Mouse (Mus musculus) G1E (cell line): ENCODE results near the gene Klhl2. TPM values are rescaled to one million over a fixed set of nuclear protein-coding genes. Genes with fewer than 3 reads are reported as not detected.

Source experiments
- ATAC-seq: 2 replicates; pipeline ENCODE4 v1.8.0; 2016; ENCODE audit warnings: mild to moderate bottlenecking; ENCODE audit not compliant: insufficient number of reproducible peaks, poor library complexity, low FRiP score, severe bottlenecking; ENCODE audit errors: extremely low read depth
- DNase-seq: peaks from one replicate; pipeline ENCODE4 v3.0.0; 2012; ENCODE audit warnings: low spot score
- H3K27me3 ChIP-seq: 2 replicates; pipeline ENCODE4 v1.6.1; 2012; ENCODE audit warnings: mild to moderate bottlenecking, low read length, inconsistent platforms; ENCODE audit not compliant: insufficient read depth
- H3K36me3 ChIP-seq: replicated peaks from 2 replicates; pipeline ENCODE3; 2012; ENCODE audit warnings: mild to moderate bottlenecking, inconsistent platforms
- H3K4me1 ChIP-seq: 2 replicates; pipeline ENCODE4 v1.6.1; 2012; ENCODE audit warnings: low read depth, low read length, inconsistent platforms, mixed read lengths; ENCODE audit not compliant: insufficient read depth
- H3K4me3 ChIP-seq: 2 replicates; pipeline ENCODE4 v1.5.1; 2012; ENCODE audit warnings: low read depth, mild to moderate bottlenecking, inconsistent platforms, low read length, moderate library complexity, mixed read lengths
- H3K9me3 ChIP-seq: replicated peaks from 2 replicates; pipeline ENCODE4 v1.6.1; 2012; ENCODE audit warnings: inconsistent platforms
- CTCF ChIP-seq: IDR thresholded peaks from 2 replicates; pipeline ENCODE4 v1.5.1; 2012; ENCODE audit warnings: low read depth, low read length, inconsistent platforms, mixed read lengths
- GATA1 ChIP-seq: IDR thresholded peaks from 2 replicates; pipeline ENCODE4 v1.6.1; 2012; ENCODE audit warnings: borderline replicate concordance, low read length, inconsistent platforms, mixed read lengths
- GATA2 ChIP-seq: IDR thresholded peaks from 2 replicates; pipeline ENCODE4 v1.6.1; 2012; ENCODE audit warnings: low read depth, low read length, inconsistent platforms, borderline replicate concordance
- POLR2AphosphoS5 ChIP-seq: IDR thresholded peaks from 2 replicates; pipeline ENCODE4 v1.6.1; 2012; ENCODE audit warnings: low read depth, low read length, inconsistent platforms; ENCODE audit not compliant: insufficient replicate concordance
- TAL1 ChIP-seq: conservative IDR thresholded peaks from 2 replicates; pipeline ENCODE4 v1.6.1; 2012; ENCODE audit warnings: low read depth, low read length, inconsistent platforms, mixed read lengths
- polyA plus RNA-seq: library from polyadenylated mRNA; stranded (reverse); fragments of >175 nt; gene quantifications from 2 replicates; pipeline ENCODE4 v1.2.3, GENCODE M21; 2012
- total RNA-seq, 2 experiments: library from RNA; stranded (forward) in 1 of 2; stranded (reverse) in 1 of 2; fragments of 200-1000 nt in 1 of 2; fragments of >200 nt in 1 of 2; fragmentation: Nextera tagmentation in 1 of 2; gene quantifications; 2 replicates each; pipeline ENCODE4 v1.2.3; 2014 to 2017

Gene Klhl2
- total and polyA plus RNA-seq, 3 experiments = 4.2 to 14.2 (median 8.6) TPM

GRCm38 (mm10) chr8:64832581-64833135, 17.2 kb downstream of the Klhl2 start:
- H3K4me1 ChIP-seq = 0 out of 2 replicates have a peak, but pooled peaks cover 2% of the 10 kb centered on the region

GRCm38 (mm10) chr8:64831656-64832055, 18.2 kb downstream of the Klhl2 start:
- Histone ChIP-seq H3K36me3 (peaks cover 67% of the 10 kb centered on the region), H3K9me3 (no peaks in the 10 kb centered on the region), H3K4me1 (0 out of 2 replicates have a peak, but pooled peaks cover 2% of the 10 kb centered on the region), H3K4me3 (no peak overlapping the region), H3K27me3 (no peaks in the 10 kb centered on the region)
- DNase-seq = no peak
- ATAC-seq = no peak
- TF ChIP-seq POLR2AphosphoS5 = no peak
- no peak for TF ChIP-seq GATA1
- TF ChIP-seq GATA2 = no peak

More at GRCm38 (mm10) chr8:64832581-64833135, 17.2 kb downstream of the Klhl2 start:
- ATAC-seq (no peak), DNase-seq (no peak)
- Histone ChIP-seq H3K9me3 (no peaks in the 10 kb centered on the region), H3K36me3 (peaks cover 60% of the 10 kb centered on the region), H3K27me3 (no peaks in the 10 kb centered on the region), H3K4me3 (no peak overlapping the region)
- TF ChIP-seq GATA2 (no peak), TAL1 (no peak), GATA1 (no peak), POLR2AphosphoS5 (no peak), CTCF (no peak)

- H3K9me3 ChIP-seq = no peaks in the 10 kb centered on the region
- H3K4me3 ChIP-seq = no peak overlapping the region
- peaks cover 2% of the 10 kb centered on the region; the same call in 1 of the 2 replicates for H3K4me1 ChIP-seq
- H3K27me3 ChIP-seq = no peaks in the 10 kb centered on the region
- no peak for ATAC-seq
- H3K36me3 ChIP-seq = peaks cover 84% of the 10 kb centered on the region
- DNase-seq = no peak
- TF ChIP-seq TAL1 (no peak), CTCF (no peak), POLR2AphosphoS5 (no peak), GATA2 (no peak), GATA1 (no peak)
These were observed 19.9 kb downstream of the Klhl2 start for GRCm38 (mm10) chr8:64829921-64830320.

- no peak for ATAC-seq
- DNase-seq = no peak
- Histone ChIP-seq H3K4me1 (peaks cover 2% of the 10 kb centered on the region; the same call in 1 of the 2 replicates), H3K4me3 (no peak overlapping the region), H3K36me3 (peaks cover 86% of the 10 kb centered on the region), H3K9me3 (no peaks in the 10 kb centered on the region), H3K27me3 (no peaks in the 10 kb centered on the region)
- no peak for TF ChIP-seq CTCF
- TF ChIP-seq TAL1 = no peak
- no peak for TF ChIP-seq GATA1
- TF ChIP-seq POLR2AphosphoS5 = no peak
- no peak for TF ChIP-seq GATA2
These were observed 20.4 kb downstream of the Klhl2 start for GRCm38 (mm10) chr8:64829391-64829790.

- TF ChIP-seq POLR2AphosphoS5 = no peak
- no peak for TF ChIP-seq TAL1
- no peak for TF ChIP-seq GATA1
- no peak for TF ChIP-seq CTCF
- TF ChIP-seq GATA2 = no peak
- no peak overlapping the region for H3K4me3 ChIP-seq
- ATAC-seq (no peak), DNase-seq (no peak)
- no peaks in the 10 kb centered on the region for H3K27me3 ChIP-seq
- peaks cover 86% of the 10 kb centered on the region for H3K36me3 ChIP-seq
- H3K4me1 ChIP-seq = peaks cover 2% of the 10 kb centered on the region; the same call in 1 of the 2 replicates
- H3K9me3 ChIP-seq = no peaks in the 10 kb centered on the region
These were observed 21.4 kb downstream of the Klhl2 start for GRCm38 (mm10) chr8:64828466-64828865.

GRCm38 (mm10) chr8:64827356-64827755, 22.5 kb downstream of the Klhl2 start:
- Histone ChIP-seq H3K9me3 (no peaks in the 10 kb centered on the region), H3K4me3 (no peak overlapping the region), H3K36me3 (peaks cover 87% of the 10 kb centered on the region), H3K27me3 (no peaks in the 10 kb centered on the region), H3K4me1 (peaks cover 2% of the 10 kb centered on the region; the same call in 1 of the 2 replicates)
- no peak for DNase-seq
- ATAC-seq = no peak
- TF ChIP-seq TAL1 (no peak), CTCF (no peak), GATA1 (no peak), POLR2AphosphoS5 (no peak), GATA2 (no peak)
